Mouse (Mus musculus): Measurements from ENCODE around the gene Syt14.

Gene Syt14

DNA sequence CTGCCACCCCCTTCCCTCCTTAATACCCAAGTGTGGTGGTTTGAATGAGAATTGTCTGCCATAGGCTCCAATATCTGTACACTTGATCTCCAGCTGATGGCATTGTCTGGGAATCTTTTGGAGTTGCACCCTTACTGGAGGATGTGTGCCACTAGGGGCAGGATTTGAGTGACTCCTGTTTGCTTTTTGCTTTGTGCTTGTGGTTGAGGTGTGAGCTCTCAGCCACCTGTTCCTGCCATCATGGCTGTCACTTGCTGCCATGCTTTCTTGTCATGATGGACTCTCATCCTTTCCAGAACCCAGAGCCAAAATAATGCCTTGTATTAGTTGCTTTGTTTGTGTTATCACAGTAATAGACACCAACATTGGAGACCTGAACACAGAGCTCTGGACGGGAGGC lies 165.8 kb downstream of the Syt14 start:
- DNase-seq (ENCODE audit: low read depth, low spot score): no peak

GRCm38 (mm10) chr1:192864440-192864839 lies 171.1 kb downstream of the Syt14 start:
- DNase-seq (ENCODE audit: low read depth, low spot score): no peak

- no peak for DNase-seq (ENCODE audit: low read depth, low spot score)
Observed at GRCm38 (mm10) chr1:192861305-192861960, 174.1 kb downstream of the Syt14 start.

- DNase-seq (ENCODE audit: low read depth, low spot score): no peak
Observed at GRCm38 (mm10) chr1:192860273-192860672, 175.3 kb downstream of the Syt14 start.

DNA sequence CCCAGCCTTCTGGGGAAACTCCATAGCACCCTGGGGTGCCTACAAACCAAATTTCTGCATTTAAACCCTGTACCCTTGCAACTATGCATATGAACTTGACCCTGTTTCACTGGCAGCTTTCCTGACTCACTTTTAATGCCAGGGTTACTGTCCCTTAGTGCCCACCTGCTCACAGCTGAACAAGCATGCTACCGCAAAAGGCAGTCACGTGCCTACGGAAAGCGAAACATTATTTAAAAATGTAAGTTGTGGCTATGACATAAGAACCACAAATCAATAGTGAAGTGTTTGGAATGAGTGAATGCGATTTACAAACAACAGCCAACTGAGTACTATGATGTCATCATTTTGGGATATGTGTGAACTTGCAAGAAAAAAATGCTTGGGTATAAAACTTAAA lies 178.0 kb downstream of the Syt14 start:
- DNase-seq (ENCODE audit: low read depth, low spot score): no peak

- no peak for DNase-seq (ENCODE audit: low read depth, low spot score)
Observed at GRCm38 (mm10) chr1:192856931-192857330, 178.6 kb downstream of the Syt14 start.

- no peak for DNase-seq (ENCODE audit: low read depth, low spot score)
Observed at GRCm38 (mm10) chr1:192856411-192856810, 179.2 kb downstream of the Syt14 start.

DNA sequence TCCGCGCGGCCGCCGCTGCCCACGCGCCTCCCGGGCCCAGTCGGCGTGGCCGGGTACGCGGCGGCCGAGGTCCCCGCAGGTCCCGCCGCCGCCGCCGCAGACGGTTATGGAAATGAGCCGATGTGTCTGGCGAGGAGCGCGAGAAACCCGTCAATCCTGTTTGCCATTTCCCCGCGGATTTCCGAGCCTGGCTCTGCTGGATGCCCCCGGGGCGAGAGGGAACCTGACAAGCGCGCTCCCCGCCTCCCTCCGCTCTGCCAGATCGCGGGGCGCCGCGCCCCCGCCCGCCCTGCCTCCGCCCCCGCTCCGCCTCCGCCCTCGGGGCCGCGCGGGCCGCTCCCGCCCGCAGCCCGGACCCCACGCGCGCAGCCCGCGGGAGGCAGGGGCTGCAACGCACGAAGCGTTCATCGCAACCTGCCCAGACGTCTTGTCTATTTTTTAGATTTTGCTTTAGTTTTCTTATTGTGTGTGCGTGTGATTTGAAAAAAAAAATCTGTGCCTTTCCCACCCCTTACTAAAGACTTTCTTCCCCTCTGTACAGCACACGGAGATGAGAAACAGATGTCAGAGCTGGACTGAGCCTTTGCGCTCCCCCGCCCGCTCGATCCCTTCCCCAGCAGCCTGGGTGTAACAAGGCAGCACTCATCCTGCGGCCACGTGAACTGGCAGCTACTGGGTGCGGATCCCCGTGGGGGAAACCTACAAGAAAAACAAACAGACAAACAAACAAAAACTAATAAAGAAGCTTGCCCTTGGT lies 179.9 kb downstream of the Syt14 start, which contains the start of gene Sertad4:
Sertad4 (minus strand) TSS at position 283 of the 757 bp plus-strand sequence.
- no peak for DNase-seq (ENCODE audit: low read depth, low spot score)

DNA sequence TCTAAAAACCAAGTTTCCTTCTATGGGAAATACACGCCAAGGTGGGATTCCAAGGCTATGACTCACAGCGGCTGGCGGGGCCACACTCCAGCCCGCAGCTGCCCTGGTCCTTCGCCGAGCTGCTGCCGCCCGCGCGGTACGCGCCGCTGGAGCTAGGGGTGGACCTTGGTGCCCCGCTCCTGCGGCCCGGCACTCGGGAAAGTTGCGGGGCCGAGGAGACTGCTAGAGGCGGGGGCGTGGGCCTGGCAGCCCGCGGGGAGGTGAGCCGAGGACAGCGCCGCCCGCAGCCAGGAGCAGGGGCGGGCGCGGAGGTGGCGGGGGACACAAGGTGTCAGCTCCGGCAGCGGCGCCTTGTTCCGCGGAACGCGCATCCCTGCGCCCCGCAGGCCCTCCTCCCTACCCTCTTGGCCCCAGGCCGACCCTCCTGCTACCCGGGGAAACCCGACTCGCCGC lies 180.7 kb downstream of the Syt14 start:
- DNase-seq (ENCODE audit: low read depth, low spot score): no peak

- no peak for DNase-seq (ENCODE audit: low read depth, low spot score)
Observed at GRCm38 (mm10) chr1:192853988-192854818, 181.4 kb downstream of the Syt14 start.

DNA sequence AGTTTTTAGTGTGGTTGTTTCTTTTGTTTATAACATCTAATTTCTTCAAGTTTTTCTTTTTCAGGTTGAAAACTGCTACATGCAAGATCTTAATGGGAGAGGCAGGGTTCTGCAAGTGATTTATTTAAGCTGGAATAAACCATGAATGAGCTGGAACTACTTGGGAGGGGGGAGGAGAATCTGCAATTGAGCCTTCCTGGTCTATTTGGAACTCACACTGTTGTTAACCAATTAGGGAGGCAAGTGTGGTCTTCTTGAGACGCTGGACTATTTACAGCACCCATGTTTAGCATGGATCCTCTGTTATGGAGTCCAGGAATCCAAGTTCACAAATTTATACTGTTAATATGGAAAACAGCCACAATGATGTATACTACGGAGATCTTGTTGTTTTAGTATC lies 182.1 kb downstream of the Syt14 start:
- DNase-seq (ENCODE audit: low read depth, low spot score): no peak

DNA sequence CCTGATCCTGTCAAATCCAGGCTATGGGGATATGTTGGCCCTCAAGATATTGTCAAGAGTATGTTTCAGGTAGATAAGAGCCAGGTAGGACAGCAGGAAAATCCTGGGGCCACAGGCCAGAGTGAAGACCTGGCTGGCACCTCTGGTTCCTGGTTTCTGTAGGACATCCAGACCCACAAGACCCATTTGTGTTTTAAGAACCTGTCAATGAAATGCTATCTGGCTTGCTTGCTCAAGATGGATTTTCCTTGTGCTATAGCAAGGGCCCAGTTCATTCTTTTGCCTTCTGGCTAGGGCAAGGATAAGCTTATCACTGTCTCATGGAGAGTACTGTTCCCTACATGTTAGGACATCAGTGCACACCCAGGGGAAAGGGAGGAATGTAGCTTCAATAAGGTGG lies 183.5 kb downstream of the Syt14 start:
- no peak for DNase-seq (ENCODE audit: low read depth, low spot score)

- DNase-seq (ENCODE audit: low read depth, low spot score): no peak
Observed at GRCm38 (mm10) chr1:192851640-192852039, 183.9 kb downstream of the Syt14 start.

- DNase-seq (ENCODE audit: low read depth, low spot score): no peak
Observed at GRCm38 (mm10) chr1:192851126-192851525, 184.4 kb downstream of the Syt14 start.

DNA sequence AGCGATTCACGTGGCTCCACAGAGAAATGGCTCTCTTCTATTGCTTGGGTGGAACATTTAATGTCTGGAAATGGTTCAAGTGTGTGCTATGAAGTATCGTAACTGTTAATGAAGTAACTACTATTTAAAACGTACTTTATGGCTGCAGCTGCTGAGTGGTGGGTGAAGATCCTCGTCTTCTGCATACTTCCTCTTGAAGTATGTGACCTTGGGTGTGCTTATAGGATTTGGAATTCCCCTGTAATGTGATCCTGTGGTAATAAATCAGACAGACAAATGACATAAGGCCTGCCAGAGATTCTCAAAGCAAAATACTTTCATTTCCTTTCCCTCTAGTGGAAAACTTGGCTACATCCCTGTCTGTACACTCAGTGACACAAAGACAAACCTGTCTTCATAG lies 186.0 kb downstream of the Syt14 start:
- DNase-seq (ENCODE audit: low read depth, low spot score): no peak

- no peak for DNase-seq (ENCODE audit: low read depth, low spot score)
Observed at GRCm38 (mm10) chr1:192847254-192847653, 188.3 kb downstream of the Syt14 start.
